Mouse (Mus musculus) lung, postnatal 0 days (tissue): Measurements from ENCODE around the gene Zbed5.

Source experiments
- CTCF ChIP-seq: IDR thresholded peaks from 2 replicates; pipeline ENCODE4 v1.5.1; 2016; ENCODE audit warnings: antibody characterized with exemption, mild to moderate bottlenecking
- EP300 ChIP-seq: IDR thresholded peaks from 2 replicates; pipeline ENCODE4 v1.6.1; 2016; ENCODE audit warnings: antibody characterized with exemption, mild to moderate bottlenecking, control low read depth

DNA sequence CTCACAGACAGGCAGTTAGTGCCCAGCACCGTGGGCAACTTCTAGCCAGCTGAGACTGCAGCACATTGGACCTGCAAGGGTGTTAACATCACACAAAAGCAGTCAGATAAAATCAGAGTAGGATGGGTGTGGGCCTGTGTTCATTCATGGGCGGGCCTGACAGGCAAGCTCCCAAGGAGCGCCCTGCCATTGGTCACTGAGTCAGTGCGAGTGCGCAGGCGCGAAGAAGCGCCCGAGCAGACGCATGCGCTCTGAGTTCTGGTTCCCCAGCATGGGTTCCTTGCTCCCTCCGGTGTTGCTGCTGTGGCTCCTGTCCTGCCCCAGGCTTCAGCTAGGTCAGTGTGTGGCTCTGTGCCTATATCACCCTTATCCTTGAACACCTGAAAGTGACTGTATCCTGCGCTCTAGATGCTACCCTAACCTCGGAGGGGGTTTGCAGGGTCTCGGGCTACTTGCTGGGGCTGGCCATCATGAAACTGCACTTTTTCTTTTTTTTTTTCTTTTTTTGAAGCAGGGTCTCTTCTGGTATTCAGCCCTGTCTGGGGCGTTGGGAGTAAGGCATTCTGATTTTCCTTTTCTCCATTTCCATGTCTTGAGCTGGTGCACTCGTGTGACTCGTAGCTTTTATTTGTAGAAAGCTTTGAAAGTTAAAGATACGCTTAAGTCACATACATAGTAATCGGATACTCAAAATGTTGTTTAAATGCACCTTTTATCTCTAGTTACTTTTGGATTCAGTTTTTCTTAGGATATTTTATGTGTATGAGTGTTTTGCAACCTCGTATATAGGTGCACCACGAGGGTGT, 48.6 kb upstream of the Zbed5 start, which contains the start of gene Sumf2:
- TF ChIP-seq CTCF (no peak), EP300 (no peak)
